Mouse (Mus musculus): ENCODE measurements around the gene Coa3. TPM values are rescaled to one million over a fixed set of nuclear protein-coding genes. Genes with fewer than 3 reads are reported as not detected.
"Not testable (repeated sequence)": the region's sequence is repeated elsewhere in the genome, so short reads cannot be mapped to it uniquely, and the experiment has no call there.

The Coa3 gene
- polyA plus RNA-seq (2012; rRNA removed) = 336 and 344 TPM in 2 replicates

GRCm38 (mm10) chr11:101278223-101279192, at the start of gene Coa3, which contains the start of gene Cntd1:
Gene Coa3, minus strand, starts transcription at chr11:101279114.
Gene Cntd1, plus strand, starts transcription at chr11:101279012.
- 2% methylated on average over 45 of the region's 45 CpGs for WGBS

GRCm38 (mm10) chr11:101327311-101327710, 48.4 kb upstream of the Coa3 start:
- no peak for DNase-seq (ENCODE audit: low read depth, low spot score)
- WGBS = 21% methylated on average over 3 of the region's 3 CpGs

More at GRCm38 (mm10) chr11:101278223-101279192, at the start of gene Coa3, which contains the start of gene Cntd1:
- peak; percentile 93 for DNase-seq (ENCODE audit: low read depth, low spot score)

DNA sequence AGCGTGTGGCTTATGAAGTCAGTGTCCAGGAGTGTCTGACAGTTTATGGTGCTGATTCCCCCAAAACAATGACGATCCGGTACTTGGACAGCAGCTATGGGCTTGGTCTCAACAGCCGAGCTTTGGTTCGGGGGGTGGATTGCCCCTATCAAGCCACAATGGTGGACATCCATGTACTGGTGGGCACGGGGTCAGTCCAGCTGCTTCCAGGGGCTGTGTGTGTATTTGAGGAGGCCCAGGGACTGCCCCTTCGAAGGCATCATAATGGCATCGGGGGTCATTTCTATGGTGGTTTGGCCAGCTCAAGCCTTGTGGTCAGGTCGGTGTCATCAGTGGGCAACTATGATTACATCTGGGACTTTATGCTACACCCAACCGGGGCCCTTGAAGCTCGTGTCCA, 47.2 kb upstream of the Coa3 start:
- WGBS = 88% methylated on average over 11 of the region's 11 CpGs

DNA sequence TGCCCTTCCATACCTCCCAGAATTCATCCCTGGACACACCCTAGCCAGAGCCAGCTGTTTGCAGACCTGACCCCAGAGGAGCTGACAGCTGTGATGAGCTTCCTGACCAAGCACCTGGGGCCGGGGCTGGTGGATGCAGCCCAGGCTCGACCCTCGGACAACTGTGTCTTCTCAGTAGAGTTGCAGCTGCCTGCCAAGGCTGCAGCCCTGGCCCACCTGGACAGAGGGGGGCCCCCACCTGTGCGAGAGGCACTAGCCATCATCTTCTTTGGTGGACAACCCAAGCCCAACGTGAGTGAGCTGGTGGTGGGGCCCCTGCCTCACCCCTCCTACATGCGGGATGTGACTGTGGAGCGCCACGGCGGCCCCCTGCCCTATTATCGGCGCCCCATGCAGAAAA, 46.3 kb upstream of the Coa3 start:
- 92% methylated on average over 11 of the region's 11 CpGs for WGBS

More for the DNA sequence above, 47.2 kb upstream of the Coa3 start:
- DNase-seq (ENCODE audit: low read depth, low spot score) = no peak

DNA sequence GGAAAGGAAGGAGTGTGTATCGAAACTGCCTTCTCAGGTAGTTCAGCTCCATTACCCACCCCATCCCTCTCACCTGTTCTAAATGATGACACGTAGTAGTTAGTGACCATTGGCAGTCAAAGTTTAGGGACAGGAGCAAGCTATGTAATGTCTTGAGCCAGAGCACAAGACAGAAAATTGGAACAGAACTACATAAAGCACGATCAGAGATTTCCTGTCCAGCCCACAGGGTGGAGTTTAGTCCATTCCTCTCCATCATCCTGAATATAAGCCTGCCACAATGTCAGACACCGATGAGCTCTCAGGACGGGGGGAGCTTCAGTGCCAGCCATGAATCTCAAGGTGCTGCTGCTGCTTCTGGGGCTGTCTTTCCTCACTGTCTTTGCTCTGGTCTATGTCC, 45.8 kb upstream of the Coa3 start, which contains the start of gene Aoc2:
Gene Aoc2, plus strand, starts transcription at position 301 of the 400 bp plus-strand sequence.
- DNase-seq (ENCODE audit: low read depth, low spot score) = no peak
- 83% methylated on average over 5 of the region's 5 CpGs for WGBS

More for the DNA sequence above, 46.3 kb upstream of the Coa3 start:
- not testable (repeated sequence) for DNase-seq (ENCODE audit: low read depth, low spot score)

GRCm38 (mm10) chr11:101323609-101324008, 44.7 kb upstream of the Coa3 start:
- WGBS = 10% methylated on average over 4 of the region's 4 CpGs
- DNase-seq (ENCODE audit: low read depth, low spot score) = no peak

DNA sequence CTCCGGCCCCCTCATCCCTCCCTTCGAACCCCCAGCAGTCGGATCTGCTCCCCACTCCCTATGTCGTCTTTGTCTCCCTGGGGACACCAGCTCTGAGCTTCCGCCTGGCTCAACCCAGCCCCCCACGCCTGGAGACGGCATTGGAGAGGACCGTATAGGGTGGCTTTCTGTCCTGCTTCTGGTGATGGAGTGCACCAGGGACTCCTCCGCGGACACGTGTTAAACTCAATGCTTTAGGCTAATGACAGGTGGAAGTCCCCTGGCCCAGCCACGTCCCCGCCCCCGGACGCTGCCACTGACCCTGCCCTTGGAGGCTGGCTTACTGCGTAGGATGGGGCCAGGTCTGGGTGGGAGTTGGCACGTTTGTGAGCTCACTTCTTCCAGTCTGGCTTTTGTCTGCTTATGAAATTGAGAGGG, 37.6 kb upstream of the Coa3 start:
- no peak for DNase-seq (ENCODE audit: low read depth, low spot score)
- WGBS = under 1% methylated on average over 17 of the region's 17 CpGs

- under 1% methylated on average over 62 of the region's 62 CpGs for WGBS
- DNase-seq (ENCODE audit: low read depth, low spot score) = peak; percentile 84
These were observed 37.0 kb upstream of the Coa3 start, which contains the start of gene Psme3 for GRCm38 (mm10) chr11:101315665-101316500. Gene Psme3, plus strand, starts transcription at chr11:101316213.

- no peak for DNase-seq (ENCODE audit: low read depth, low spot score)
- 85% methylated on average over 8 of the region's 8 CpGs for WGBS
These were observed 36.3 kb upstream of the Coa3 start for GRCm38 (mm10) chr11:101315082-101315650.

- DNase-seq (ENCODE audit: low read depth, low spot score) = no peak
- 94% methylated on average over 1 of the region's 1 CpGs for WGBS
These were observed 35.7 kb upstream of the Coa3 start for GRCm38 (mm10) chr11:101314567-101314966.

DNA sequence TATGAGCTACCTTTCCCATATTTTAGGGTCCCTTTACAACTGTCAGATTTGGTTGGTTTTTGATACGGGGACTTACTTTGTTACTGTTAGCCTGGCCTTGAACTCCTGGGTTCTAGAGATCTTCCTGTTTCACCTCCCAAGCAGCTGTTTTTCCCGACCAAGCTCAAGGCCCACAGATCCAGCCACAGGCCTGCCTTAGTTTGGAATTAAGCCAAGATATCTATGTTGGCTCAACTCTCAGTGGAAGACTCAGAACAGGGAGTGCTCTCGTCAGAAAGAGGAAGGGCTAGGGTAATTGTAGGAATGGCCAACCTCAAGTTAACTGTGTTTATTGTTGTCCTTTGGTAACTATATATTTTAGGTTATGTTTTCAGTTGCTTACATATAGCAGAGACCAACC, 33.2 kb upstream of the Coa3 start:
- 15% methylated on average over 3 of the region's 3 CpGs for WGBS

GRCm38 (mm10) chr11:101311083-101311482, 32.2 kb upstream of the Coa3 start:
- WGBS = 77% methylated on average over 3 of the region's 3 CpGs
- no peak for DNase-seq (ENCODE audit: low read depth, low spot score)

More for the DNA sequence above, 33.2 kb upstream of the Coa3 start:
- DNase-seq (ENCODE audit: low read depth, low spot score) = no peak

- WGBS = 14% methylated on average over 5 of the region's 5 CpGs
- DNase-seq (ENCODE audit: low read depth, low spot score) = no peak
These were observed 28.8 kb upstream of the Coa3 start for GRCm38 (mm10) chr11:101307744-101308143.

GRCm38 (mm10) chr11:101302004-101302798, 23.3 kb upstream of the Coa3 start, which contains the start of gene Becn1:
Gene Becn1, minus strand, starts transcription at chr11:101302286.
- 5% methylated on average over 39 of the region's 39 CpGs for WGBS
- peak; percentile 88 for DNase-seq (ENCODE audit: low read depth, low spot score)

DNA sequence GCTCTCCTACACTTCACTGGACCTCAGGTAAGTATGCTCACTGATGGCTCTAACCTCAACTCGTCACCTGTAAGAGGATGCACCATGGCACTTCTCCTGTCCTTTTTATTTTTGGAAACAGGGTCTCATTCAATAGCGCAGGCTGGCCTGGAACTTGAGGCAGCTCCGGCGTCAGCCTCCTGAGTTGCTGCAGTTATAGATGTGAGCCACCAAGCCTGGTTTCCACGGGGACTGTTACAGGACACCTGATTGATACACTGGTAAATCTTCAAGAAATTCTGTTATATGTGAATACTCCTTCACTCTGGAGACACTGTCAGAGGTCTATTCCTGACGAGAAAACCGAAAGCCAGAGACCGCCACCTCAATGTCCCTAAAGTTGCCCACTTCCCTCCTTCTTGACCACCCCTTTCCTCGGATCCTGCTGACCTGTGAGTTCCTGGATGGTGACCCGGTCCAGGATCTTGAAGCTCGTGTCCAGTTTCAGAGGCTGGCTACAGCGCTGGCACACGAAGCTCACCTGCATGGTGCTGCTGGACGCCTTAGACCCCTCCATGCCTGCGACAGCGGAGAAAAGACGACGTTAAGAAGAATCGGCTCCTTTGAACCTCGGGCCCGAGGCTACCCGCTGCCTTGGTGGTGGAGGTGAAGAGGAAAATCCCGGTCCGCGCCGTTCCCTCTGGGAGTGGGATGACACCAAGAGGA, 22.5 kb upstream of the Coa3 start:
- 5% methylated on average over 26 of the region's 26 CpGs for WGBS
- DNase-seq (ENCODE audit: low read depth, low spot score) = no peak

DNA sequence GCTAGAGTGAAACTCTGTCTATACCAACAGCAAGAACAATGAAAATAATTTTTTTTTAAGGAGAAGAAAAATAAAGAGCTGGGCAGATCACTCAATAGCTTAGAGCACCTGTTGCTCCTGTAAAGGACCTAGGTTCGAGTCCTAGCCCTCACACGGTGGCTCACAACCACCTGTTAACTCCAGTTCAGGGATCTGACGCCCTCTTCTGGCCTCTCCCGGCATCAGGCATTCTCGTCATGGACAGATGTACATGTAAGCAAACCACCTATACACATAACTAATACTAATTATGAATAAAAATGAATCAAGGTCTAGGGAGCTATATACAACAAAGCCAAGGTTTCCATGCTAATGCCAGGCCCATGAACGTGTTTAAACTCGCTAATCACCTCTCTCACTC, 22.0 kb upstream of the Coa3 start:
- no peak for DNase-seq (ENCODE audit: low read depth, low spot score)

DNA sequence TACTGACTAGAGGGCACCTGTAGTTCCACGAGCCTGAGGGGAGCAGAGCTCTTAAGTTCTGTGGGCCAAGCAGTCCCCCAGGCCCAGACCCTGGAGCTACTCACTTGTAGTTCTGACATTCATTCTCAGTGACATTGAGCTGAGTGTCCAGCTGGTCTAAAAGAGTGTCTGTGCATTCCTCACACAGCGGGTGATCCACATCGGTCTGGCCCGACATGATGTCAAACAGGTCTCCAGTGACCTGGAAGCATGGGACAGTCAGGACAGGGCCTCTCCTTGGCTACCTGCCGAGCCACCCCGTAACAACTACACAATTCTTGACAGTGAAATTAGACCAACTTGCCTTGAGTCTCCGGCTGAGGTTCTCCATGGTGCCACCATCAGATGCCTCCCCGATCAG, 16.3 kb upstream of the Coa3 start:
- DNase-seq (ENCODE audit: low read depth, low spot score) = no peak
- 92% methylated on average over 8 of the region's 8 CpGs for WGBS

More for the DNA sequence above, 22.0 kb upstream of the Coa3 start:
- 55% methylated on average over 7 of the region's 7 CpGs for WGBS

GRCm38 (mm10) chr11:101291231-101291630, 12.3 kb upstream of the Coa3 start:
- DNase-seq (ENCODE audit: low read depth, low spot score) = no peak
- 93% methylated on average over 8 of the region's 8 CpGs for WGBS
